Mouse (Mus musculus) lung, postnatal 0 days (tissue): ENCODE measurements around the gene Lgr6.

ENCODE experiments used
- CTCF ChIP-seq: IDR thresholded peaks from 2 replicates; pipeline ENCODE4 v1.5.1; 2016; ENCODE audit warnings: antibody characterized with exemption, mild to moderate bottlenecking
- EP300 ChIP-seq: IDR thresholded peaks from 2 replicates; pipeline ENCODE4 v1.6.1; 2016; ENCODE audit warnings: antibody characterized with exemption, mild to moderate bottlenecking, control low read depth

DNA sequence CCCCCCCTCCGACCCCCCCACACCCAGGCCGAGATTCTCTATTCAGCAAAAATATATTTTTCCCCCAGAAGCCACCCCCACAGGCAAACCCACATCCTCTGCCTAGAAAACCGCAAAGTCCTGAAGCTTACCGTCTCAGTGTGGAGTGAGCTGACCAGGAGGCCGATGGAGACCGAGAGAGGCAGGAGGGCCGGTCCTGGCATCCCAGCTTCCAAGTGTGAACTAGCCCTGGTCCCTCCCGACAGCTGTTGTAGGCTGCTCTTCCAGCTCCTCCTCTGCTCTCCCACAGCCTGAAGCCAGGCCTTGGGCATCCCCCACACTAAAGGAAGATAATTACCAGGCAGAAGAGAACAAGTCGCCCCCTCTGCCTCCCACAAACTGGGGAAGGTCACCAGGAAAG is 23.9 kb upstream of the Lgr6 start:
- TF ChIP-seq CTCF (no peak), EP300 (no peak)
